Mouse (Mus musculus): ENCODE measurements around the gene Eno3.

GRCm38 (mm10) chr11:70702781-70703180, 45.8 kb downstream of the Eno3 start:
- TF ChIP-seq CTCF (IDR thresholded peaks at IDR 0.05; ENCODE audit: low read depth, low read length), result no peak
- TF ChIP-seq GATA1 (IDR thresholded peaks at IDR 0.05; ENCODE audit: borderline replicate concordance, low read length), result no peak

Measured in G1E (cell line).